Mouse (Mus musculus) granulocyte monocyte progenitor cell, adult 5-6 weeks (primary cell): ENCODE data around the gene Zfp113. TPM values are rescaled to one million over a fixed set of nuclear protein-coding genes. Genes with fewer than 3 reads are reported as not detected.

Experiments used
- ATAC-seq: replicated peaks from 2 replicates; pipeline ENCODE4 v1.8.0; 2016; ENCODE audit warnings: mild to moderate bottlenecking, moderate TSS enrichment, inconsistent platforms; ENCODE audit not compliant: poor library complexity, severe bottlenecking
- total RNA-seq, 2 experiments: library from RNA; stranded (forward) in 1 of 2; stranded (reverse) in 1 of 2; fragments of 200-712, 200-1000 nt in 1 of 2; fragments of >200 nt in 1 of 2; fragmentation: Nextera tagmentation in 1 of 2; gene quantifications; 2 replicates each; pipeline ENCODE4 v1.2.3; 2014 to 2017

Zfp113 gene
- total RNA-seq (2014; fragmentation: Nextera tagmentation) (7.9 and 11.2 TPM in 2 replicates), total RNA-seq (2017) (5.8 and 6.0 TPM in 2 replicates)

GRCm38 (mm10) chr5:138155443-138155976 lies at the start of gene Zfp113:
TSS of gene Zfp113 (minus strand) at chr5:138155744.
- ATAC-seq: peak; percentile 96

- no peak for ATAC-seq
Measured at GRCm38 (mm10) chr5:138202086-138202485, 46.5 kb upstream of the Zfp113 start.

DNA sequence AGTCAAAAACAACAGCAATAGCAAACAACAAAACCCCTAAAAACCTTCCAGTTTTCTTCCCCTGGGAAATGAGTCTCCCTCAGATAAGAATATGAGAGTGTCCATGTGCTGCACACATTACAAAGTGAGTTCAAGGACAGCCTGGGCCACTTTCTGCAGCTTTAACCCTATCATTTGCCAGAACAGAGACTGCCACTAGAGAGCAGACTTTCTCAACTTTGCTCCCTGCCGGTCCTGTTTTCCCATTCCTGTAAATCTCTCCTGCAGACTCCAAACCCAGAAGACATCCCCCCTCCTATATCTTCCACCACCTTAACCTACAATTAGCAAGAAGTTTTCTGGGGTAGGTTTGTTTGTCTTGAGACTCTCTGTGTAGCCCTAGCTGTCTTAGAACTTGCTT lies 44.0 kb upstream of the Zfp113 start:
- no peak for ATAC-seq

DNA sequence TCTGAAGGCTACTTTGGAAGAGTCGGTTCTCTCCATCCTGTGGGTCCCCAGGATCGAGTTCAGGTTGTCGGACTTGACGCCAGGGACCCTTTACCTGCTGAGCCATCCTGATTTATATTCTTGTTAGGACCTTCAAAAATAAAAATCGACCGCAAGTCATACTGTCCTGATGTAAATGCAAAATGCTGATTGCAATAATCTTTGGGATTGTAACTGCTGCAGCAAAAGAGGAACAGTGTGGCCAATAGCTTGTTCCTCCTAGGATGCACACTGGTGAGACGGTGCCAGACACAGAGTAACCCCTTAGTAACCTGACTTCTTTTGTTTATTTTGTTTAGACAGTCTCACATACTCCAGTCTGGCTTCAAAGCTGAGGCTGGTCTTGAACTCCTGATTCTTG lies 39.9 kb upstream of the Zfp113 start:
- peak; percentile 69 for ATAC-seq

DNA sequence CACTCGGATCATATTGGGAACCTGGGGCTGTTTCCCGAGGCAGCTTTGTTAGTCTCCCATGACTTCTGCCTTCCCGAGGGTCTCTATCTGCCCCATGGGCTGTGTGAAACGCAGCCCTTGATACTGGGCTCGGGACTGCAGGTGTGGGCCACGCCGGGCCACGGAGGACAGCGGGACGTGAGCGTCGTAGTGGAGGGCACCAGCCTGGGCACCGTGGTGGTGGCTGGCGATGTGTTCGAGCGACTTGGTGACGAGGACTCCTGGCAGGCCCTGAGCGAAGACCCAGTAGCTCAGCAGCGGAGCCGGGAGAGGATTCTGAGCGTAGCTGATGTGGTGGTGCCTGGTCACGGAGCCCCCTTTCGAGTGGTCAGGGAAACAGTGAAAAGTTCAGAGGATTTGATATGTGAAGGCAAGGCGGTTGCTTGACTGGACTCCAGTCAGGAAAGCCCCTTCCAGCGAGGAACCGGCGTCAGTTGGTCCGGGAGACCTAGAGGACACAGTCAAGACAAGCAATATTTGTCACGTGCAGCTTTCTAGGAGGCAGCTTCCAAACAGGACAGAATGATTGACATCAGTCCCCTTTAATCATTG lies 39.3 kb upstream of the Zfp113 start:
- ATAC-seq: peak; percentile 31

DNA sequence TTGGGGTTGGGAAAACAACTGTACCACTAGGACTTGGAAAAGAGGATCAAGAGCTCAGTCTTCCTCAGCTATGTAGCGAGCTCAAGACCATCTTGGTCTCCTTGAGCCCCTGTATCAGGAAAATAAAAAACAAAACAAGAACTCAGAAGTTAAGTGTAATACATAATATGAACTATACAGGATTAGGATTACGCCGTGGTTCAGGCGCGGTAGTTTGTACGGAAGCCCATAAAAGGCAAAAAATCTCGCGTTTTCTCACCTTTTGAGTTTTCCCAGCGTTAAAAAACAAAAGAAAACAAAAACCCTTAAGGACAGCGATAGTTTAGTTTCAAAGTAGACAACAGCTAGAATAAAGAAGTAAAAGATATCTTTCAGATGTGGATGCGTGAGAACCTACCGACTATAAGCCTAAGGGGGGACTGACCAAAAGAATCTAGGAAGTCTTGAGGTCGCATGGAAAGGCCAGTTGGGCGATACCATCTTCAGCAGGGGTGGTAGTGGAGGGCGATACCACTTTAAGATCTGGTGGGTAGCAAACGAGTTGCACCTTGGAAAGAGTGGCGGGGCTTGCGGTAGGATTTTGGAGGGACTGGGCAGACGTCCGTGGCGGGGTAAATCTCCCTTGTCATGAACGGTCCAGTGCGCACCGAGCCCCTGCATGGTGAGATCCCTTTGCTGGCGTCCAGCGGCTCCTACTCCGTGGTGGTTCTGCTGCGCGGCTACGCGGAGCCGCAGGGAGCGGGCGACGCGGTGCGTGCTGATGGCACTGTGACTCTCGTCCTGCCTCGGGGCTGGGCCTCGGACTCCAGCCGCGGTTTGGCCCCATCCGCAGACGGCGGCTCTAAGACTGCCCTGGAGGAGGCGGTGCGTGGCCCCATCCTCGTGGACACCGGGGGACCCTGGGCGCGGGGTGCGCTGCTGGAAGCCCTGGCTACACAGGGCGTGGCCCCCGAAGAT lies 38.5 kb upstream of the Zfp113 start, which contains the start of gene Mblac1:
Mblac1 (plus strand) TSS at position 544 of the 957 bp plus-strand sequence.
- peak; percentile 71 for ATAC-seq

DNA sequence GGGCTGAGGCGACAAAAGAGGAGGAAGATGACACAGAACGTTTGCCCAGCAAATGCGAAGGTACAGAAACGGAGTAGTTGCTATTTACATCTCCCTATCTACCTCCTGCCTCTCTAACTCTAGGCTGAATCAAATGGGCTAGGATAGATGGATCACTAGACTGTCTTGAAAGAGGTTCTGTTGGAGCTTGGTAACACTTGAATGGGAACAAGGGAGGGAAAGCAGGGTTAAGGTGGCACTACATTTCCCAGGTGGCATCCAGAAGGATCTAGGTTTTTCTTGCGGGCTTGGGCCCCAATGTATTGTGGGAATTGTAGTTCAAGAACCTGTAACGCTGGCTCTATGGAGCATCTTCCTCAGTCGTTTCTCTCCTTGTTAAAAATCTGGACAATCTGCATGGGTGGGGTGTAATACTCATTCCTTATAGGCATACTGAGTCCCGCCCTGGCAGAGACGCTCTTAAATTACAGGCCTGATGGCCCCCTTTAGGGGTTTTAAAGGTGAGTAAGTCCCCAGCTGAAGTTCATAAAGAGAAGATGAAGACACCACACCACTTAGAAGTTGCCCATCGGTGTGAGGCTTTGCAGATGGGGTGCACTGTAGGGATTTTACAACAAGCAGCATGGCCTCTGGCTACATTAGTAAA lies 32.2 kb upstream of the Zfp113 start:
- peak; percentile 72 for ATAC-seq

- peak; percentile 71 for ATAC-seq
Measured at GRCm38 (mm10) chr5:138186950-138187638, 31.6 kb upstream of the Zfp113 start, which contains the start of the genes Taf6 and Cnpy4. TSS of gene Taf6 (minus strand) at chr5:138187451. TSS of gene Cnpy4 (plus strand) at chr5:138187485.

GRCm38 (mm10) chr5:138173217-138173616 lies 17.7 kb upstream of the Zfp113 start:
- peak; percentile 13 for ATAC-seq

- peak; percentile 69 for ATAC-seq
Measured at GRCm38 (mm10) chr5:138171695-138172491, 16.3 kb upstream of the Zfp113 start, which contains the start of the genes Ap4m1 and Mcm7. TSS of gene Ap4m1 (plus strand) at chr5:138172002. TSS of gene Mcm7 (minus strand) at chr5:138172422.

- ATAC-seq: peak; percentile 64
Measured at GRCm38 (mm10) chr5:138170936-138171561, 15.5 kb upstream of the Zfp113 start.

GRCm38 (mm10) chr5:138165594-138165993 lies 10.1 kb upstream of the Zfp113 start:
- no peak for ATAC-seq

DNA sequence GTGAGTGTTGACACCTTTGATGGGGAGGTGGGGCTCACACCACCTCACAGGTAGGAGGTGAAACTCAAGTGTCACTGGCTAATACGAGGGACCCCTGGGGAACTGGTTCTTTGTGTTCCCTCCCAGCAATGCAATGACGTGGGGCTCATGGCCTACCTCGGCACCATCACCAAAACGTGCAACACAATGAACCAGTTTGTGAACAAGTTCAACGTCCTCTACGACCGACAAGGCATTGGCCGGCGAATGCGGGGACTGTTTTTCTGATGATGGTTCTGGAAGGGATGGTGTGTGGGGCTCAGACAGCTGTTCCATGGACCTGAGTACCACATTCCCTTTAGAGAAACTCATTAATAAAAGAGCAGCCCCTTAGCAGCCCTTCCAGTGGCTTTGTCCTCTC lies 8.1 kb upstream of the Zfp113 start:
- ATAC-seq: no peak

DNA sequence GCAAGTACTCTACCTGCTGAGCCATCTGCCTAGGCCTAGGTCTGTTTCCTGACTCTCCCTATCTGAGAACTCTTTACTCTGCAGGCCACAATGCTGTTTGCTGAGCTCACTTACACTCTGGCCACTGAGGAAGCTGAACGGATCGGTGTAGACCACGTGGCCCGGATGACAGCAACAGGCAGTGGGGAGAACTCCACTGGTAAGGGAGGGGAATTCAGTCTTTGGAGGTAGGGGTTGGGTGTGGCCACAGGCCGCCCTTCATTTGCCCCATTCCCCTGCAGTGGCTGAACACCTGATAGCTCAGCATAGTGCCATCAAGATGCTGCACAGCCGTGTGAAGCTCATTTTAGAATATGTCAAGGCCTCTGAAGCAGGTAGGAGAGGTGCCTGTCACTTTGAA lies 7.5 kb upstream of the Zfp113 start:
- ATAC-seq: no peak

DNA sequence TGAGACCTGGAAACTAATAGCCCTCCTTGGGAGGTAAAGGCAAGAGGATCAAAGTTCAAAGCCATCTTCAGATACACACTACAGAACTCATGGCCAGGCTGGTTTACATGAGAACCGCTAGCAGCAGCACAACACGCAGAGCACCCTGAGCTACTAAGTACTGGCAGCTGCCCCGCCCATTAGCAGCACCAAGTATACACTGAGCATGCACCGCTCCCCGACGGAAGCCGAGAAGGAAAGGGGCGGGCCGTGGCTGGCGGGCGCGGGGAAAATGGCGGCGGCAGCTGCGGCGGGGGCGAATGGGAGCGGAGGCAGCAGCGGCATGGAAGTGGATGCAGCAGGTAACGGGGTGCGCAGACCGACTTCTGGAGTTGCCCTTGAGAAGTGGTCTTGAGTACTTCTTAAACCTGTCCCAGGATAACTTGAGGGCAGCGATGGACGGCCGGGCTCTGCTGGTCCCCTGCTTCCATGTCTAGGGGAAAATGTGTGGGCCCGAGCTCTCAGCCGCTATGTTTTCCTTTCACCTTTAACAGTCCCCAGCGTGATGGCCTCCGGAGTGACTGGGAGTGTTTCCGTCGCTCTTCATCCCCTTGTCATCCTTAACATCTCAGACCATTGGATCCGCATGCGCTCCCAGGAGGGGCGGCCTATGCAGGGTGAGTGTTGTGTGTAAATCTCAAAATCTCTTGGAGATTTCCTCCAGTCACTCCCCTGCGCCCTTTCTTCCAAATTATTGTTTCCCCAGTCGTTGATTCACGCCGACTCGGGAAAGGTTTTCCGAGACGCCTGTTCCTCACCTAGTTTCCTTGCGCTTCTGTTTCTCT lies 5.5 kb upstream of the Zfp113 start, which contains the start of gene Cops6:
Cops6 (plus strand) TSS at position 230 of the 824 bp plus-strand sequence.
- ATAC-seq: peak; percentile 95

DNA sequence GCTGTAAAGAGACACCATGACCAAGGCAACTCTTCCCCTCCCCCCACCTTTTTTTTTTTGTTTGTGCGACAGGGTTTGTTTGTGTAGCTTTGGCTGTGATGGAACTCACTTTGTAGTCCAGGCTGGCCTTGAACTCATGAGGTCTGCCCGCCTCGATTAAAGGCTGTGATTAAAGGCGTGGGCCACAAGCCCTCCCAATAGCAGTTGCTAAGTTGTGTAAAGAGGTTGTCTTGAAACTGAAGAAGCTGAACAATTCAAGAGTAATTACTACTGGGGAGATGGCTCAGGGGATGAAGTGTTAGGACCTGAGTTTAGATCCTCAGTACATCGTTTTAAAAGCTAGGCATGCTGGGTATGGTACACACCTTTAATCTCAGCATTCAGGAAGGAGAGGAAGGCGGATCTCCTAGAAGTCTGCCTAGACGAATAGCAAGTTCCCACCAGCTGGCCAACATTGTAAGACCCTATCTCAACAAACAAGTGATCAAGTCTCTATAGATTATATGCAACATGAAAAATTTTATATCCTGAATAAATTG lies 4.7 kb upstream of the Zfp113 start:
- ATAC-seq: no peak

DNA sequence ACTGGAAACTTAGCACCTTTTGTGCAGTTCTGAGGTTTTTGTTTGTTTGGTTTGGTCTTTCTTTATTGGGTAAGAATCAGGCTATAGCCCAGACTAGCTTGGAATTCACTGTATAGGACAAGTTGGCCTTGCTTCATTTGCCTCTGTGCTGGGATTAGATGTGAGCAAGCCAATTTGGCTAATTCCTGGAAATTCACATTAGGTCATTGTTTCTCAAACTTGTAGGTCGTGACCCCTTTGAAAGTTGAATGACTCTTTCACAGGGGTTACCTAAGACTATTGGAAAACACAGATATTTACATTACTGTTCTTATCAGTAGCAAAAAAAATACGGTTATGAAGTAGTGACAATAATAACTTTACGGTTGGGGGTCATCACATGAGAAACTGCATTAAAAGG lies 1.2 kb downstream of the Zfp113 start:
- no peak for ATAC-seq
